Mouse (Mus musculus) liver, embryonic 14.5 days (tissue): Measurements from ENCODE around the gene Stx8.

Source experiments
- CTCF ChIP-seq: IDR thresholded peaks from 2 replicates; pipeline ENCODE4 v1.5.1; 2016; ENCODE audit warnings: antibody characterized with exemption, low read depth, control low read depth
- EP300 ChIP-seq: IDR thresholded peaks from 2 replicates; pipeline ENCODE4 v1.6.1; 2016; ENCODE audit warnings: antibody characterized with exemption, low read depth

DNA sequence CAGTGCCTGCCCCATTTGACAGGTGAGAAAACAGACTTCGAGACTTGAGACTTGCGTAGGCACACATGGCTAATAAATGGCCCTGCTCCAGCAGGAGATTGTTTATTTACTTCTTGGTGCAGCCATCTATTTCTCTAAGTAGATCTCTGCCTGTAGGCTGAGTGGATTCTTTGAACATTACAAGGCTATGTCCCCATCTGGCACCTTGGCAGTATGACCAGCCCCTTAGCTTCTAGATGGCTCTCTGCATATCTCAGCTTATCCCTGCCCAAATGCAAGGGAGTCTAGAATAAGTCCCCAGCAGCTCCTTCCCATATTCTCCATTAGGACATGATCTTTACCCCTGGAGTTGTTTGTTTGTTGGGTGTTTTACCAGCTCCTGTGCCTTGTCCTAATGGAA lies 72.1 kb downstream of the Stx8 start:
- no peak for TF ChIP-seq CTCF
- TF ChIP-seq EP300: no peak
